Mouse (Mus musculus) liver, embryonic 11.5 days (tissue): ENCODE results near the gene Tas2r122. TPM values are rescaled to one million over a fixed set of nuclear protein-coding genes. Genes with fewer than 3 reads are reported as not detected.
"Not testable (repeated sequence)": the region's sequence is repeated elsewhere in the genome, so short reads cannot be mapped to it uniquely, and the experiment has no call there.

ENCODE experiments used
- ATAC-seq: fragments of 200-750 bp; cut with Nextera tagmentation; replicated peaks from 2 replicates; pipeline ENCODE4 v1.8.0; 2017; ENCODE audit warnings: moderate number of reproducible peaks, mild to moderate bottlenecking, moderate TSS enrichment, moderate library complexity; ENCODE audit not compliant: low FRiP score
- DNase-seq: peaks from one replicate; pipeline ENCODE4 v3.0.0-alpha.2; 2017; ENCODE audit warnings: low spot score
- H3K27ac ChIP-seq: fragments of 300-500 bp; sonication (generic); 2 replicates; pipeline ENCODE4 v1.5.1; 2014; ENCODE audit warnings: mild to moderate bottlenecking, low read depth, low read length, control low read depth
- H3K27me3 ChIP-seq: fragments of 300-500 bp; sonication (generic); replicated peaks from 2 replicates; pipeline ENCODE4 v1.6.1; 2014; ENCODE audit warnings: low read length, mixed read lengths; ENCODE audit not compliant: control insufficient read depth, insufficient read depth
- H3K36me3 ChIP-seq: fragments of 300-500 bp; sonication (generic); 2 replicates; pipeline ENCODE4 v1.6.1; 2014; ENCODE audit warnings: mild to moderate bottlenecking, low read length, moderate library complexity, mixed read lengths; ENCODE audit not compliant: control insufficient read depth, insufficient read depth
- H3K4me1 ChIP-seq: fragments of 300-500 bp; sonication (generic); replicated peaks from 2 replicates; pipeline ENCODE4 v1.6.1; 2014; ENCODE audit warnings: low read length, mixed read lengths; ENCODE audit not compliant: control insufficient read depth, insufficient read depth
- H3K4me2 ChIP-seq: fragments of 300-500 bp; sonication (generic); 2 replicates; pipeline ENCODE4 v1.6.1; 2014; ENCODE audit warnings: mild to moderate bottlenecking, control low read depth, moderate library complexity
- H3K4me3 ChIP-seq: fragments of 300-500 bp; sonication (generic); 2 replicates; pipeline ENCODE4 v1.5.1; 2014; ENCODE audit warnings: low read depth, low read length, control low read depth
- H3K9ac ChIP-seq: fragments of 300-500 bp; sonication (generic); 2 replicates; pipeline ENCODE4 v1.6.1; 2014; ENCODE audit warnings: low read depth, low read length, control low read depth
- H3K9me3 ChIP-seq: fragments of 300-500 bp; sonication (generic); 2 replicates; pipeline ENCODE4 v1.6.1; 2016; ENCODE audit warnings: low read length, inconsistent platforms, mixed read lengths; ENCODE audit not compliant: control insufficient read depth
- WGBS: fragments of 180-500 bp; shearing (Covaris S2); extraction: QIAGEN DNeasy Blood & Tissue Kit; methylation state at CpG from one replicate; pipeline ENCODE4 v1.1.7; 2014; 5-methylcytosine and 5-hydroxymethylcytosine counted together
- polyA plus RNA-seq: library from polyadenylated mRNA; unstranded; fragments of >200 nt; fragmentation: Nextera tagmentation; extraction: Ambion mirVana; gene quantifications from 2 replicates; pipeline ENCODE4 v1.2.1, GENCODE M21; 2014

The Tas2r122 gene
- polyA plus RNA-seq: not detected in 2 replicates

GRCm38 (mm10) chr6:132711828-132712227, at the start of gene Tas2r122:
Gene Tas2r122, minus strand, starts transcription at chr6:132711928.
- Histone ChIP-seq H3K27me3 (no peaks in the 10 kb centered on the region), H3K9ac (no peak within 1 kb of the TSS), H3K27ac (no peak within 1 kb of the TSS), H3K9me3 (no peaks in the 10 kb centered on the region), H3K4me3 (no peak within 1 kb of the TSS), H3K4me1 (no peaks in the 10 kb centered on the region), H3K36me3 (no peaks in the 10 kb centered on the region), H3K4me2 (no peak within 1 kb of the TSS)
- ATAC-seq (no peak), DNase-seq (no peak)
- WGBS: 81% methylated on average over 3 of the region's 3 CpGs

GRCm38 (mm10) chr6:132754430-132754829, 42.7 kb upstream of the Tas2r122 start, which contains the start of gene Tas2r124:
Gene Tas2r124, plus strand, starts transcription at chr6:132754730.
- H3K4me3 ChIP-seq: no peak within 1 kb of the TSS
- no peak for ATAC-seq

GRCm38 (mm10) chr6:132750206-132750605, 38.5 kb upstream of the Tas2r122 start:
- WGBS: 65% methylated on average over 2 of the region's 2 CpGs
- ATAC-seq: no peak

More at GRCm38 (mm10) chr6:132754430-132754829, 42.7 kb upstream of the Tas2r122 start, which contains the start of gene Tas2r124:
- Histone ChIP-seq H3K27ac (no peak within 1 kb of the TSS), H3K27me3 (no peaks in the 10 kb centered on the region), H3K4me2 (no peak within 1 kb of the TSS), H3K36me3 (no peaks in the 10 kb centered on the region), H3K9me3 (no peaks in the 10 kb centered on the region), H3K4me1 (no peaks in the 10 kb centered on the region), H3K9ac (no peak within 1 kb of the TSS)
- WGBS: 71% methylated on average over 1 of the region's 1 CpGs
- DNase-seq: no peak

GRCm38 (mm10) chr6:132737935-132738334, 26.2 kb upstream of the Tas2r122 start, which contains the start of gene Tas2r115:
Gene Tas2r115, minus strand, starts transcription at chr6:132738035.
- Histone ChIP-seq H3K4me1 (no peaks in the 10 kb centered on the region), H3K9me3 (no peaks in the 10 kb centered on the region), H3K36me3 (no peaks in the 10 kb centered on the region), H3K4me2 (no peak within 1 kb of the TSS), H3K27me3 (no peaks in the 10 kb centered on the region), H3K27ac (no peak within 1 kb of the TSS), H3K4me3 (no peak within 1 kb of the TSS), H3K9ac (no peak within 1 kb of the TSS)
- DNase-seq (no peak), ATAC-seq (no peak)
- WGBS: 73% methylated on average over 2 of the region's 2 CpGs

More at GRCm38 (mm10) chr6:132750206-132750605, 38.5 kb upstream of the Tas2r122 start:
- Histone ChIP-seq H3K9me3 (no peaks in the 10 kb centered on the region), H3K36me3 (no peaks in the 10 kb centered on the region), H3K27ac (no peak overlapping the region), H3K4me2 (no peak overlapping the region), H3K4me3 (no peak overlapping the region), H3K9ac (no peak overlapping the region), H3K27me3 (no peaks in the 10 kb centered on the region), H3K4me1 (no peaks in the 10 kb centered on the region)
- DNase-seq: no peak

- ATAC-seq: no peak
- 51% methylated on average over 1 of the region's 1 CpGs for WGBS
Observed at GRCm38 (mm10) chr6:132700907-132701306, 10.8 kb downstream of the Tas2r122 start, which contains the start of gene Tas2r121. Gene Tas2r121, minus strand, starts transcription at chr6:132701007.

GRCm38 (mm10) chr6:132691596-132691995, 20.1 kb downstream of the Tas2r122 start:
- ATAC-seq, H3K9me3 ChIP-seq, H3K4me2 ChIP-seq, H3K4me1 ChIP-seq, H3K9ac ChIP-seq, H3K36me3 ChIP-seq, H3K27ac ChIP-seq, H3K4me3 ChIP-seq, DNase-seq, H3K27me3 ChIP-seq: not testable (repeated sequence)
- WGBS: 71% methylated on average over 7 of the region's 7 CpGs

More at GRCm38 (mm10) chr6:132700907-132701306, 10.8 kb downstream of the Tas2r122 start, which contains the start of gene Tas2r121:
- Histone ChIP-seq H3K9me3 (no peaks in the 10 kb centered on the region), H3K4me3 (no peak within 1 kb of the TSS), H3K9ac (no peak within 1 kb of the TSS), H3K27ac (no peak within 1 kb of the TSS), H3K4me1 (no peaks in the 10 kb centered on the region), H3K36me3 (no peaks in the 10 kb centered on the region), H3K4me2 (no peak within 1 kb of the TSS), H3K27me3 (no peaks in the 10 kb centered on the region)
- DNase-seq: no peak

Other genes starting within 250 kb of the Tas2r122 start
- not detected in 2 replicates for gene Prh1, start 142.1 kb downstream of the Tas2r122 start, polyA plus RNA-seq
- not detected in 2 replicates for gene Prp2, start 116.0 kb downstream of the Tas2r122 start, polyA plus RNA-seq
- not detected in 2 replicates for gene A630073D07Rik, start 60.4 kb downstream of the Tas2r122 start, polyA plus RNA-seq
- gene Tas2r120, start 55.0 kb downstream of the Tas2r122 start, polyA plus RNA-seq: not detected in 2 replicates
- gene Tas2r121, start 10.9 kb downstream of the Tas2r122 start, polyA plus RNA-seq: not detected in 2 replicates
- not detected in 2 replicates for gene Tas2r115, start 26.1 kb upstream of the Tas2r122 start, polyA plus RNA-seq
- not detected in 2 replicates for gene Tas2r124, start 42.8 kb upstream of the Tas2r122 start, polyA plus RNA-seq
- not detected in 2 replicates for gene Tas2r102, start 50.2 kb upstream of the Tas2r122 start, polyA plus RNA-seq
- not detected in 2 replicates for gene Tas2r136, start 66.2 kb upstream of the Tas2r122 start, polyA plus RNA-seq
- not detected in 2 replicates for gene Tas2r117, start 90.9 kb upstream of the Tas2r122 start, polyA plus RNA-seq
- gene Tas2r123, start 135.2 kb upstream of the Tas2r122 start, polyA plus RNA-seq: not detected in 2 replicates
- gene Tas2r116, start 143.5 kb upstream of the Tas2r122 start, polyA plus RNA-seq: not detected in 2 replicates
- not detected in 2 replicates for gene Tas2r110, start 156.1 kb upstream of the Tas2r122 start, polyA plus RNA-seq
- not detected in 2 replicates for gene Tas2r113, start 181.1 kb upstream of the Tas2r122 start, polyA plus RNA-seq
- not detected in 2 replicates for gene Tas2r125, start 197.7 kb upstream of the Tas2r122 start, polyA plus RNA-seq
- not detected in 2 replicates for gene Tas2r129, start 239.2 kb upstream of the Tas2r122 start, polyA plus RNA-seq
- not detected in 2 replicates for gene Tas2r131, start 246.0 kb upstream of the Tas2r122 start, polyA plus RNA-seq